Mouse (Mus musculus) hematopoietic stem cell, adult 5-6 weeks (primary cell): ENCODE data around the gene Spag8. TPM values are rescaled to one million over a fixed set of nuclear protein-coding genes. Genes with fewer than 3 reads are reported as not detected.

ENCODE experiments used
- ATAC-seq, 2 experiments: fragments of 125-278 bp in 1 of 2; replicated peaks in 1 of 2; 2 replicates each; pipeline ENCODE4 v1.8.0; 2016 to 2017; ENCODE audit warnings: inconsistent platforms in 2 of 2, mild to moderate bottlenecking in 2 of 2, moderate number of reproducible peaks in 2 of 2, low read depth in 1 of 2, moderate TSS enrichment in 1 of 2; ENCODE audit not compliant: low FRiP score in 2 of 2, poor library complexity in 2 of 2, severe bottlenecking in 2 of 2, insufficient read depth in 1 of 2, low TSS enrichment in 1 of 2
- total RNA-seq: library from RNA; stranded (forward); fragments of 172-1452, 232-1000 nt; gene quantifications from 2 replicates; pipeline ENCODE4 v1.2.3, GENCODE M21; 2017

Gene Spag8
- total RNA-seq = not detected in 2 replicates

DNA sequence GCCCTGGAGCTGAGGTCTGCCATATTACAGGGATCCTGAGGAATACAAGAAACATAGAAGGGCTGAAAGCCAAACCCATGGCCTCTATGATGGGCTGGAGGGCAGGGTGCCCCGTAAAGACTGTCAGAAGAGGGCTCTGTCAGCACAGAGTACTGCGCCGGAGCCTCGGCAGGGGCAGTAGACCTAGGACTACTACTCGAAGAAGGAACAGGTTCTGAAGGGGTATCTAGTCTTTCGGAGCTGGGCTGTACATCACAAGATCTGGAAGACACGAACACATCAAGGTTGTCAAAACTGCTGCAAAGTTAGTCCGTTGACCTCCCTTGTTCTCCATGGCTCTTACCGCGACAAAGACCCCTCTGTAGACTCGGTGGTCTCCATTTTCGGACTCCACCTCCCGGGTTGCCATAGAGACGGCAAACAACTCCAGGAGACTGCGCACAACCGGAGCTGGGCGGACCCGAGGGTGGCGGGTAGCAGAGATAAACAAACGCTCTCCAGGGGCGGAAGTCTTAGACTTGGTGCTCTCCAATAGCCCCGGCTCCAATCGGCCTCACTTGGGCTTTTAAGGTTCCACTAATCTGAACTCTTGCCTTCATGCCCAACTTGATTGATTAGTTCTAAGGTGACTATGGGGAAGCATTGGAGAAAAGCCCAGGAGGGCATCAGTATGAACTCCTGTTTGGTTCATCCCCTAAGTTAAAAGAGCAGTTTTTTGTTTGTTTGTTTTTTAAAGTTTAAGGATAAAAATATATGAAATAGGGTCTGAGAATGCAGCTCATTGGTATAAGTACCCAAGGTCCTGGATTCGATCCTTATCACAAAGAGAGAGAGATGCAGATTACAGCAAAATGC lies at the start of gene Spag8:
Gene Spag8 (minus strand): TSS at position 434 of the 855 bp plus-strand sequence.
- peak in 1 of 2 experiments; percentile 18; a peak in 1 of 4 replicates for ATAC-seq

DNA sequence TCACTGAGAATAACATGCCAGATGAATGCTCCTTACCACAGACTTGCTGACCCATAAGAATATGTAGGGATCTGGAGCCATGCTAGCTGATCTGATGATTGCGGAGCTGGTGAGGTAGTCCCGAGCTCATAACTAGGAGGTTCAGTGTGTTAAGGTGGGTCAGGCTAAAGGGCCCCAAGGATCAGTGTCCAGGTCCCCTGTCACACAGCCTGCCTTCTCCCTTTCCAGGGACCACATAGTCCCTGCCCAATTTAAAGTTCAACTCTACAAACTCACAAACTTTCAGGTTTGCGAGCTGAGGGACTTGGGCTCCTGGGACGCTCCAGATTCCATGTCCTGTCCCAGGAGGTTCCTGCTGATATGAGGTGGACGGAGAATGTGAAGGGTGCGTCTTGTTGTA lies 47.3 kb upstream of the Spag8 start, which contains the start of gene Olfr70:
Gene Olfr70 (minus strand): TSS at position 101 of the 400 bp plus-strand sequence.
- ATAC-seq = no peak

DNA sequence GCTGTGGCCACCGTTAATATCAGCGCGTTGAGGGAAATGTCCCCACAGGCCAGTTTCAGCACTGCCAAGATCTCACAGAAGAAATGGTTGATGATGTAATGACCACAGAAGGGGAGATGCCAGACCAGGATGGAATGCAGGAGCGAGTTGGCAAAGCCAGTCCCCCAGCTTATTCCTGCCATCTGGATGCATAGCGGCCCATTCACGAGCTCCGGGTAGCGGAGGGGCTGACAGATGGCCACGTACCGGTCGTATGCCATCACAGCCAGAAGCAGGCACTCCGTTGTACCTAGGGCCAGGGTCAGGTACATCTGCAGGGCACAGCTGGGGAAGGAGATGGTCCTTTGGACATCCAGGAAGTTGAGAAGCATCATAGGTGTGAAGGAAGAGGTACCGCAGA lies 43.2 kb upstream of the Spag8 start:
- ATAC-seq = no peak

DNA sequence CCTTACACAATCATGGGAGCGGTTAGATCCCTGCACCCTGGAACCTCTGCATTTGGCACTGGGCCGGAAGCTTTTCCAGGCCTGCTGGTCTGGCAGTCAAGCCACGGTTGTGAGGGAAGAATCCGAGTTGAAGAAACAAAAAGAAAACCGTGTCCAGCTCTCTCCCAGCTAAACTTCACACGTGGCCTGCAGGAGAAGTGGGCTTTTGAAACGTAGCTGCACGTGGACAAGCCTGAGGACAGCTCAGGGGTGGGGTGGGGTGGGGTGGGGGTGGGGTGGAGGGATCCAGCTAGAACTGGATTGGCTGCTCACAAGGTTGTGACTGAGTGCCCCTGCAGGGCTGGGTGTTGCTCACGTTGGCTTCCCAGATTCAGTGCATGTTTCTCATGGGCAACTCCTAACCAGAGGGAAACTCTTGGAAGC lies 41.9 kb upstream of the Spag8 start:
- no peak for ATAC-seq

DNA sequence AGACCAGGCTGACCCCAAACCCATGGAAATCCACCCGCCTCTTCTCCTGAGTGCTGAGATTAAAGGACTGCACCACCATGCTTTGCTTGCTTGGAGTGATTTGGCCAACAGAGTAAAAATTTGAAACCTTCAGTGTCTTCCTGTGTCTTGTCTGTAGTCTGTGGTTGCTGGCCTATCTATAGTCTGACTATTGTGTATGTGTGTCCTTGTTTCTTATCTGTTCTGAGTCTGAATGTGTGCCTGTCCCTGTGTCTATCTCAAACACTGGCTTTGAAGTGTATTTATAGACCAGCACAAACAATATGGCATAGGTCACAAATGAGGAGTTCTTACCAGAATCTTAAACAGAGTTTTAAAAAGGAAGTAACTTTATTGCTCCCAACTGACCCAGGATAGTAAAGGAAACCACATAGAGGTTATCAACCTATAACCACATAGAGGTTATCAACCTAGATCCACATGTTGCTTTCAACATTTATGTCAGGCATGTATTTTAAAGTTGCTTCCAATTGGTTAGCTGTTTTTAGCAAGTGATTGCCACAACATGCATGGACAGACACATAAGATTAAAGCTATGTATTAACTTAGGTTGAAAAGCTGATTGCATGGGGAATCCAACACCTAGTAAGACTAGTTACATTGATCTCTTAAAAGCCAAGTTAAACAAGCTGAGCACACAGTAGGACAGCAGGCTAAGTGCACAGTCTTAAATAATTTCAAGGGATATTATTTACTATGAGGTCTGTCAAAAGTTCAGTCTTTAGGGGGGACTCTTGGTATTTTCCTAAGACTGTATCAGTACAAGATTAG lies 41.2 kb upstream of the Spag8 start:
- peak in 1 of 2 experiments; percentile 29; a peak in 1 of 4 replicates for ATAC-seq

DNA sequence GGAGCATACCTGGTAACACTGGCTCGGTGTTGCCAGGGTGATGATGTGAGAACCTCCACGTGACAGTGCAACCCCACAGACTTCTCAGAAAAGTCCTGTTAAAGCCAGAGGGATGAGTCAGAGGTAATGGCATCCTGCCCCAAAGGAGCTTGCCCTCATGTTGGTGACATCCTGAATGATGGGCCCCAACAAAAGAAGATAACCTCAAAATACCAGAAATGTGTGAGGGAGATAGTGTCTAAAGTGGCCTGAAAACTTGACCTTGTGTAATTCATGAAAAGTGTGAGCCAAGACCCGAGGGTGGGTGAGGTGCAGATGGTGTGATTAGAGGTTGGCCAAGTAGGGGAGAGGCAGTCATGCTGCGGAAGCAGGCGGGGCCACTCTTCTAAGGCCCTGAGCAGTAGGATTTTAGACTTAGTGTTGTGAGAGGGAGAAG lies 40.4 kb upstream of the Spag8 start:
- peak; percentile 17 to 47; a peak in 2 of 4 replicates for ATAC-seq

DNA sequence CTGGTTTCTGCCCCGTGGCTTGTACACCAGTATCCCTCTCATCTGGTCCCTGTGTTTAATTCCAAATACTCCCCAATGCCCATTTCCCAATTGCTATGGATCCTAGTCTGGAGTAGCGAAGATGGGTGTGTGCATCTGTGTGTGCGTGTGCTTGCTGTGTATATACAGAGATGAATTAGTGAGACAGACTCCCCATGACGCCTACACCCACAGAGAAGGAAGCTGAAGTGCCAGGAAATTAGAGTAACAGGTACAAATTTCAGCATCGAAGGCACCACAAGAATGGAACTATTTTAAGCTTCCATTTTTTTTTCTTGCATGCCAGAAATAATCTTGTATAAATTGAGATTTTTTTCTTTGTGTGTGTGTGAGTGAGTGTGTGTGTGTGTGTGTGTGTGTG lies 37.6 kb upstream of the Spag8 start:
- no peak for ATAC-seq

DNA sequence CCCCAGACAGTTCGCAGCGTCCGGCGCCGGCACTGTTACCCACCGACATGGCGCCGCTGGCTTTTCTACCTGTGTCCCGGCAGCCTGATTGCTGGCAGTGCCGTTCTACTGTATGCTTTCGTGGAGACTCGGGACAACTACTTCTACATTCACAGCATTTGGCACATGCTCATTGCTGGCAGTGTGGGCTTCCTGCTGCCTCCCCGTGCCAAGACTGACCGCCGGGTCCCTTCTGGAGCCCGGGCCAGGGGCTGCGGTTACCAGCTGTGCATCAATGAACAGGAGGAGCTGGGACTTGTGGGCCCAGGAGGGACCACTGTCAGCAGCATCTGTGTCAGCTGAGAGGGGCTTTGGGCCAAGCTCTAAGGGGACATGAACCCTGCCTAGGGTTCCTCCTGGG lies 36.6 kb upstream of the Spag8 start:
- no peak for ATAC-seq

DNA sequence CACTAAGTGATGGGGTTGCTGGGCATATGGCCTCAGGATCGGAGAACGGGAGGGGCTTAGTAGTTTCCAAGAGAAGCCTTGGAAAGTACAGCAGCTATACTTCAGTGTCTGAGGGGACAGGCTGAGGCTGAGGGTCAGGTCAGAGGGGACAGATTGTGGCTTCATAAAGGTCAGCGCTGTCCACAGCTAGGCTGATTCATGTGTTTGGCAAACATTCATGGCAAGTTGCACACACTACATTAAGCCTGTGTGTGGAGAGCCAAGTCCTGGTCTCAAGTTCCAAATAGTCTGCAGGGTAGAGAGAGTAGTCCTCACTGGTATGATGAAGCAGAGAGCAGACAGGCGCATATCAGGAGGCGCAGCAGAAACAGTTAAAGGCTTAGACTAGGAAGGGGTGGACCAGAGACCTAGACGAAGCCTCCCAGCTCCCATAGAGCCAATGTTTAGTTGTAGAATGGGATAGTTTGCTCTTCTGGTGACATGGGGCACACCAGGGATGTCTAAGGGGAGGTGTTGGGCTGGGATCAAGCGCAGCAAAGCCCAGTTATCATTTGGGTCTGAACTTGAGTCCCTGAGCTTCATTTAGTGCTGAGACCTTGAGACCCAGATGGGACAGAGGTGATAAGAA lies 26.1 kb upstream of the Spag8 start:
- ATAC-seq = no peak

DNA sequence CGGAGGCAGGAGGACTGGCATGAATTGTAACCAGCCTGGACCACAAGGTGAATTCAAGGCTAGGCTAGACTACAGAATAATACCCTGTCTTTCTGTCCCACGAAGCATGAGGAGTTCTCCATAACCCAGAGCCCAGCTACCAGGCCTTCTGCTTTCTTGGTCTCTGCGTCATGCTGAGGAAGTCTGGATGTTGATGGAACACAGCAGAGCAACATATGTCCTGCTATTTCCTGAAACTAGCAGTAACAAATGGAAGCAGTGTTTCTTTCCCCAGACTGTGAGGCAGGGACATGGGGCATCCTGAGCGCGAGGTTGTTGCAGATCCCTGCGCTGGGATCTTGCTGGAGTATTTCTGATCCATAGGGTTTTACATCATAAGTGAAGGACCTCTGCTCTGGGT lies 25.1 kb upstream of the Spag8 start:
- no peak for ATAC-seq

DNA sequence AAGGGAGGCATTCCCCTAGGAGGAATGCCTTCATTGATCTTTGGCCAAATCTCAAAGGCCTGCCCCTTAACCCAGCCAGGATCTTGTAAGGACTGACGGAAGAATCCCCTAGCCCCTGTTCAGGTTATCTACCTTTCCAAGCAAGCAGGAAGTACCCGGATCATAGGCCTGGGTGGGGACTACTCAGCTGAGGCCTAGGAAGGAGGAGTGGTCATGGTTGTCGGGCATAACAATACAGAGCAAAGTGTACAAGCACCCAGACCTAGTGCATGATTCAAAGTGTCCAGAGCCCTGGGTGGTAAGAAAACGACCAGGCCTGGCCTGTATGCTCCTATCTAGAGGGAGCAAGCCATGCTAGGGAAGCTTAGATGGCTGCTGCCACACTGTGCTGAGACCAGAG lies 22.2 kb upstream of the Spag8 start:
- ATAC-seq = no peak

DNA sequence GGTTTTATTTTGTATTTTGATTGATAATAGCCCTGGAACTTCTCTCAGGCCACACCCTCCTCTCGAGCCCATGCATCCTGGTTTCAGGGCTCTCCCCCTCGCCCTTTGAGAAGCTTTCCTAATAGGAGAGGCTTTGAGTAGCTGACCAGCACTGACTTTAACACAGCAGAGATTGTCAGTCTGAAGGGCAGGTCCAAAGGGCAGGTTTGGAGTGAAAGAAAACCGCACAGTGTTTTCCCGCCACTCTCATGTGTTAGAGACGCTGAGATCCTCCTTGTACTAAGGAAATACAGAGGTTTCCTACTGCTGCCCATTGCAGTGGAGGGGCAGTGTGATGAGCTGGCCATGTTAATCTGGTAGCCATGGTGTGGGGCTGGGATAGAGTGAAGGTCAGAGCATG lies 21.6 kb upstream of the Spag8 start:
- ATAC-seq = no peak

DNA sequence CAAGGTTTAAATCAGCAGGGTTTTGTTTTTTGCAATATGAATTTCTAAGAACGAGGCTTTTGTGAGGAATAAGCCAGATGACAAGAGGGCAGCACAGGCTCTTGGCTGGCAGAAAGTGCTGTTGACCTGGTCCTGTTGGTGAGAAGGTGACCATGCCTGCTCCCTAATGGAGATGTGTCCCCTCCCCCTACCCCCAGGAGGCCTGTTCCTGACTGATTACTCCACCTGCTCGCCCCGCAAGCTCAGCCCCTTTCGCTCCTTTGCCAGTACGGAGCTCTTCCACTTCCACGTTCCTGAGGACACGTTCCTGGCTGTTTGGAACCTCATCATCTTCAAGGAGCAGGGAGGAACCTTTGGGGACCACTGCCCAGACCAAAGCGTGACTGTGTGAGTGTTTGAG lies 20.3 kb upstream of the Spag8 start:
- no peak for ATAC-seq

DNA sequence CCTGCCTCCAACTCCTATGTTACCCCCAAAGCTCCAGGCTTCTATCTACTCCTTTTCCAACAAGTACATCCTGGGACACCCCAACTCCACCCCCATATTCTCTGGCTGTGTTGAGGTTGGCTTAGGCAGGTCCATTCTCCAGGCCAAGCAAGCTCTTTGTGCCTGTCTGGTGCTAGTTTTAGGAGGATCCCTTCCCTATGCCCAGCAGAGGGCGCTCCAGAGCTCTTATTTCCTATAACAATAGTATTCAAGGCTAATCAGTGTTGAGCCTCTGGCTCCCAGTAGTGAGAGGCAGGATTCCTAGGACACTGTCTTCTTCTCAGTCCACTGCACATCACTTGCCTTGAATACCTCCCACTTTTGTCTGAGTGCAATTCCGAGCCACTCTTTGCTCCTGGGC lies 18.7 kb upstream of the Spag8 start:
- peak; percentile 49 to 54; a peak in 2 of 4 replicates for ATAC-seq

DNA sequence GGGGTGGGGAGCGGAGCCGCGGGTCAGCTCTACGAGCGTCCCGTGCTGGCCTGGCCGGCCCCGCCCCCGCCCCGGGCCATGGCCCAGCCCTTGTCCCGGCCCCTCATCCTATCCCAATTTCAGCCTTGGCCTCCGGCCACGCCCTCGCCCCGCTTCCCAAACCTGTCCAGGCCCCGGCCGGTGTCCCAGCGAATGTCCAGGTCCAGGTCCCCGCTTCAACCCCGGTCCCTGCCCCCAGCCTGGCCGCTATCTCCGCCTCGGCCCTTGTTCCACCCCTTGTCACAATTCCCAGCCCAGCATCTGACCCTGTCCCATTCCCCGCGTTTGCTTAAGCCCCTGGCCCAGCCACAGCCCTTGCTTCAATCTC lies 16.0 kb upstream of the Spag8 start:
- peak in 1 of 2 experiments; percentile 11; a peak in 1 of 4 replicates for ATAC-seq

DNA sequence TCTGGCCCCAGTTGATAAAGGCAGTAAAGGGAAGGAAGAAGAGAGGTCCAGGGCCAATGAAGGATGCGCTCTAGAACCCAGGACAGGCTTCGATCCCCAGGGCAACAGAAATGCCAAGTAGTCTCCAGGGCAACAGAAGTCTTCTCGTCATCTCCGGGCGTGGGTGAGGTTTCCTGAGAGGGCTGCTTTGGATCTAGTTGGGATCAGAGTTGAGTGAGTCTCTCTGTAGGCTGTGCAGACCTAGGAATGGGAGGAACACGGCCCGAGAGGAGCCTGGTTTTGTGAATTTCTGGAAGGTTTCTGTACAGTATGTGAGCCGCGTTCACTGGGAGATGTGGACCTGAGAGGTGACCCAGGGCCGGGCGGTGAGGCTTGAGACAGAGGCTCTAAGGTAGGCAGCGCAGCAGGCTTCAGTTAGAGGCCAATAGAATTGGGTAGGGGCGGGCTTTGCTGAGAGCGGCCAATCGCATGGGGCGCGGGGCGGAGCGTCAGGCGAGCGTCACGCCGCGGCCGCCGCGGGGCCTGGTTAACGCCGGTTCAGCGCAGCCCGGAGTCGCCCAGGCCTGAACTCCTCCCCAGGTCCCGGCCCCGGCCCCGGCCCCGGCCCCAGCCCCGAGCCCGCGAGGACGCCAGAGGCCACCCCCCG lies 15.5 kb upstream of the Spag8 start, which contains the start of the genes Tmem8b and Fam221b:
Gene Tmem8b (plus strand): TSS at position 190 of the 646 bp plus-strand sequence.
Gene Fam221b (minus strand): TSS at position 364 of the 646 bp plus-strand sequence.
- ATAC-seq = peak; percentile 88 to 97

DNA sequence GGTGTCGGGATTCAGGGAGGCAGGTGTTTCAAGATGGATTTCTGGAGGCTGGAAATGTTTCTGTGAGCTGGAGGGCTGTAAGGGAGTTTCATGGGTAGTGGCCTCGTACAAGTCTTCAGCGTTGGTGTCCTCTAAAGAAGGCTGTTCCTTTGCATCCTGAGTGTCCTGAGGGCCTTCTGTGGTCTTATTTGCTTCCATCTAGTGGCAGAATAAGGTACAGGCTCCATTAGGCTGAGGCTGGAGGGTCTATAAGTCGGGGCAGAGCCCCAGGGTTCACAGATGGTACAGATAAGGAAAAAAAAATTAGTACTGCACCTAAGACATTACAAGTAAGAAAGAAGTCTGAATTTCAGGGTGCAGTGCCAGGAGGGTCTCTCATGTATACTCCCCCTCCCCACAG lies 13.0 kb upstream of the Spag8 start:
- peak; percentile 24 to 46; a peak in 2 of 4 replicates for ATAC-seq
